Mouse (Mus musculus): ENCODE results near the gene 9230112D13Rik. TPM values are rescaled to one million over a fixed set of nuclear protein-coding genes. Genes with fewer than 3 reads are reported as not detected.

The 9230112D13Rik gene
- total RNA-seq, 2 experiments from 2014 or later = not detected

- DNase-seq (ENCODE audit: low spot score in 2 of 2) = no peak
Observed at GRCm38 (mm10) chr14:34541896-34542295, 19.3 kb upstream of the 9230112D13Rik start.

GRCm38 (mm10) chr14:34540685-34541162, 18.1 kb upstream of the 9230112D13Rik start:
- peak in 1 of 2 experiments; percentile 69 for DNase-seq (ENCODE audit: low spot score in 2 of 2)

- no peak for DNase-seq (ENCODE audit: low spot score in 2 of 2)
Observed at GRCm38 (mm10) chr14:34535883-34536282, 13.3 kb upstream of the 9230112D13Rik start.

- no peak for DNase-seq (ENCODE audit: low spot score in 2 of 2)
Observed at GRCm38 (mm10) chr14:34533537-34533936, 10.9 kb upstream of the 9230112D13Rik start.

GRCm38 (mm10) chr14:34532536-34532935, 9.9 kb upstream of the 9230112D13Rik start:
- DNase-seq (ENCODE audit: low spot score in 2 of 2) = no peak

GRCm38 (mm10) chr14:34528804-34529203, 6.2 kb upstream of the 9230112D13Rik start:
- DNase-seq (ENCODE audit: low spot score in 2 of 2) = no peak

- DNase-seq (ENCODE audit: low spot score in 2 of 2) = no peak
Observed at GRCm38 (mm10) chr14:34517959-34518544, 4.5 kb downstream of the 9230112D13Rik start.

GRCm38 (mm10) chr14:34516960-34517577, 5.5 kb downstream of the 9230112D13Rik start:
- no peak for DNase-seq (ENCODE audit: low spot score in 2 of 2)

- no peak for DNase-seq (ENCODE audit: low spot score in 2 of 2)
Observed at GRCm38 (mm10) chr14:34515860-34516259, 6.7 kb downstream of the 9230112D13Rik start.

GRCm38 (mm10) chr14:34514120-34514519, 8.5 kb downstream of the 9230112D13Rik start:
- DNase-seq (ENCODE audit: low spot score in 2 of 2) = no peak

GRCm38 (mm10) chr14:34512602-34513001, 10.0 kb downstream of the 9230112D13Rik start:
- DNase-seq (ENCODE audit: low spot score in 2 of 2) = no peak

- no peak for DNase-seq (ENCODE audit: low spot score in 2 of 2)
Observed at GRCm38 (mm10) chr14:34511901-34512300, 10.7 kb downstream of the 9230112D13Rik start.

GRCm38 (mm10) chr14:34508842-34509439, 13.7 kb downstream of the 9230112D13Rik start:
- no peak for DNase-seq (ENCODE audit: low spot score in 2 of 2)

GRCm38 (mm10) chr14:34508187-34508840, 14.3 kb downstream of the 9230112D13Rik start:
- no peak for DNase-seq (ENCODE audit: low spot score in 2 of 2)

GRCm38 (mm10) chr14:34505309-34505708, 17.3 kb downstream of the 9230112D13Rik start:
- no peak for DNase-seq (ENCODE audit: low spot score in 2 of 2)

- no peak for DNase-seq (ENCODE audit: low spot score in 2 of 2)
Observed at GRCm38 (mm10) chr14:34504377-34504776, 18.2 kb downstream of the 9230112D13Rik start.

GRCm38 (mm10) chr14:34503759-34504158, 18.8 kb downstream of the 9230112D13Rik start:
- no peak for DNase-seq (ENCODE audit: low spot score in 2 of 2)

- DNase-seq (ENCODE audit: low spot score in 2 of 2) = no peak
Observed at GRCm38 (mm10) chr14:34503325-34503647, 19.3 kb downstream of the 9230112D13Rik start, which contains the start of gene Bmpr1a. Gene Bmpr1a (minus strand): TSS chr14:34503341.

- DNase-seq (ENCODE audit: low spot score in 2 of 2) = peak; percentile 85 to 88
Observed at GRCm38 (mm10) chr14:34502475-34503324, 19.9 kb downstream of the 9230112D13Rik start.

GRCm38 (mm10) chr14:34501804-34502474, 20.7 kb downstream of the 9230112D13Rik start:
- DNase-seq (ENCODE audit: low spot score in 2 of 2) = peak in 1 of 2 experiments; percentile 47
